Mouse (Mus musculus): ENCODE results near the gene Vhl.

Gene Vhl

GRCm38 (mm10) chr6:113624989-113625770, 1.4 kb downstream of the Vhl start:
- DNase-seq = no peak

DNA sequence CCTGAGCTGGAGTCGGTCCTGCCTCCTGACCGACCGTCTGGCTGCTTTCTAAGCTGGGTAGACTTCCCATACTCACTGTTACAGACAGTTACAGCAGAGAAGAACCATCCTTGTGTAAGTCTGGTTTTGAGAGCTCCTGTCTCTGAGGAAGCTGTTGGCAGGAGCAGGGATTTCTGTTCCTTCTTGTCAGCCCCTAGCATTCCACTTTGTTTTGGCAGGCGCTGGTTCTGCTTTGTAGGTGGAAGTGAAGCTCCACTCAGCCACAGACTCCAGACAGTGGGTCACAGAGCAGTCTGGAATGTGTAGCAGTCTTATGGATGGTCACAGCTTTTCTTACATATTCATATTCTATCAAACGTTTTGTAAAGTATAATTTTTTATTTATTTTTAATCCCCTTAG, 6.6 kb downstream of the Vhl start:
- DNase-seq = no peak

DNA sequence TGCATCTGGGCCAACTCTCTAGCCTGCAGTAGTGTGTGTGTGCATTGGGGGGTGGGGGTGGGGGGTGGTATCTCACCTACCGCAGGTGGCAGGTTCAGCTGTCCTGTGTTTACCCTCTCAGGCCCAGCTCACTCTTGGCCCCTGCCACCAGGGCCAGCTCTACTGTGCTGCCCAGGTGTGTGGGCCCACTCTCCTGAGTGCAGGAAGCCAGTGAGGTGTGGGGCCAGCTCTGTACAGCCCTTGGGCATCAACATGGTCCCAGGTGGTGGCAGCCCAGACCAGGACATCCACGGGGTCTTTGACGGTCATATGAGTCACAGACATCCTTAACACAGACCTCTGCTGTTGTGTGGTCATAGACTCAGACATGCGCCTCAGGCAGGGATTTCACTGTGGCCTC, 9.1 kb downstream of the Vhl start:
- DNase-seq = no peak

- DNase-seq = peak; percentile 95 to 97
Observed at GRCm38 (mm10) chr6:113638302-113639040, 14.7 kb downstream of the Vhl start, which contains the start of gene Irak2. Gene Irak2, plus strand, starts transcription at chr6:113638467.

DNA sequence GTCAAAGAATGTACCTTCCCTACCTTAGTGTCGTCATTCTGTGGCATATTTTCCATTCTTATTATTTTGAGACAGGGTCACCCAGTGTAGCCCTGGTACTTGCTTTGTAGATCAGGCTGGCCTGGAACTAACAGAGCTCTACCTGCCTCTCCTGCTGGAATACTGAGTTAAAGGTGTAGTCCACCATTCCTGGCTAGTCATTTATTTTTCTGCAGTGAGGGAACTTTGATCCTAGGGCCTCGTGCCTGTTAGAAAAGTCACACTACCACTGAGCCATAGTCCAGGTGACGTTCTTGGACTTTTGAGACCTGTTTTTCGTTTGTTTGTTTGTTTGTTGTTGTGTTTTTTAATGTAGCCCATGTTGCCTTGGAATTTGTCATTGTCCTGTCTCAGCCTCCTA, 15.4 kb downstream of the Vhl start:
- DNase-seq = no peak

- DNase-seq = no peak
Observed at GRCm38 (mm10) chr6:113642605-113643004, 18.8 kb downstream of the Vhl start.

- DNase-seq = no peak
Observed at GRCm38 (mm10) chr6:113643021-113643420, 19.3 kb downstream of the Vhl start.

DNA sequence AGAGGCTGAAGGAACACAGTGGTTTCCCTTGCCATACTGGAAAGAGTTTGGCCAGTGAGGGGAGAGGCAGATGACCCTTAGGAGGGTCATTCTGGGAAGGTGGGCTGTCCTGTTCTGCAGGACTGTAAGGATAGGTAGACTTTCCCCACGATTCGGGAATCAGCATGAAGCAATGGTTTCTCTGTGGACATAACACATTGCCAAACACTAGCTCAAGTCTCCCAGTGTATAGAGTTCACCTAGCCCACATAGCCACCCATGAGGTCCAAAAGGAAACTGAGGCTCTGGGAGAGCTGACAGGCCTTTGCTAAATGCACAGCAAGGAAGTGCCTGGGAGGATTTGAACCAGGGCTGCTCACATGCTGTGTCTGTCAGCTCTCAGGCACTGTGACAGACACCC, 20.2 kb downstream of the Vhl start:
- DNase-seq = no peak

DNA sequence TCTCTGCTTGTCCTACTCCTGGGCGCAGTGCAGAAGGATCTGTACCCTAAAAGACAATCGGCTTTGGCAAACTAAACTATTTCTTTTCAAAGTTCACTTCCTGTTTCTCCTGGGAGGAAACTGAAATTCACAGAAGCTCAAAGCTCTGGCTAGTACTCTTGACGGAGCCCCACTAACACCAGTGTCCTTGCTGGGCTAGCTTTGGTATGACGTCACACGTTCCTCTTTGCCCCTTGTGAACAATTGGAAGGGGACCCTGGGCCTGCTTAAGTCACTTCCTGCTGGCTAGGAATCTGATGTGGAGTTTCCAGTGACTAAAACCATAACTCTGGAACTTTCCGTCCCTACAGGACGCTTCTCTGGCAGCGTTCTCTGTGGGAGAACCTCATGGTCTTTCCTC, 21.0 kb downstream of the Vhl start:
- DNase-seq = peak; percentile 77 to 83

- DNase-seq = no peak
Observed at GRCm38 (mm10) chr6:113649346-113650196, 25.8 kb downstream of the Vhl start.

- DNase-seq = no peak
Observed at GRCm38 (mm10) chr6:113650197-113650640, 26.5 kb downstream of the Vhl start.

DNA sequence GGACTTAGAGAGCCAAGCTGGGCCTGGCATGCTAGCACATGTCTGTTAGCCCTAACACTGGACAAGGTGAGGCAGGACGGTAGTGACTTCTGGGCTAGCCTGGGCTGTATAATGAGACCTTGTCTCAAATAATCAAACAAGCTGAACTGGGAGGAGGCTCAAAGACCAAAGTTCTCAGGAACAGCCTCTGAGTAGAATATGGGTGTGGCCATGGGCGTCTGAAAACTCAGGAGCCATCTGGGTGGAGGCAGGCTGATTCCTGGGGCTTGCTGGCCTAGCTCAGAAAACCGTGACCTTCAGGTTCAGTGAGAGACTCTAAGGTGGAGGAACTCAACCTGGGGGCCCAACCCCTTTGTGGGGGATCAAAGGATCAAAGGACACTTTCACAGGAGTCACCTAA, 27.9 kb downstream of the Vhl start:
- DNase-seq = no peak

DNA sequence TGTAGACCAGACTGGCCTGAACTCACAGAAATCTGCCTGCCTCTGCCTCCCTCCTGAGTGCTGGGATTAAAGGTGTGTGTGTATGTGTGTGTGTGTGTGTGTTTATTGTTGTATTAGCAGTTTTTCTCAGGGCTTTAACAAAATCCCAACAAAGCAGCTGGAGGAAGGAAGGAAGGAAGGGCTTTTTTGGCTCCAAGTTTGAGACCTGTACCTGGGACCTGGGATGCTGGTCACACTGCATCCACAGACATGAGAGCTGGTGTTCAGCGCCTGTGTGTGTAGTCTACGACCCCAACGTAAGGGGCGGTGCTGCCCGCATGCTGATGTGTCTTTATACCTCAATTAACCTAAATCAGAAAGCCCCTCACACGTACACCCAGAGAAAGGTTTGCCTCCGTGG, 29.8 kb downstream of the Vhl start:
- DNase-seq = no peak

- DNase-seq = peak; percentile 53 to 59
Observed at GRCm38 (mm10) chr6:113654102-113654501, 30.3 kb downstream of the Vhl start.

DNA sequence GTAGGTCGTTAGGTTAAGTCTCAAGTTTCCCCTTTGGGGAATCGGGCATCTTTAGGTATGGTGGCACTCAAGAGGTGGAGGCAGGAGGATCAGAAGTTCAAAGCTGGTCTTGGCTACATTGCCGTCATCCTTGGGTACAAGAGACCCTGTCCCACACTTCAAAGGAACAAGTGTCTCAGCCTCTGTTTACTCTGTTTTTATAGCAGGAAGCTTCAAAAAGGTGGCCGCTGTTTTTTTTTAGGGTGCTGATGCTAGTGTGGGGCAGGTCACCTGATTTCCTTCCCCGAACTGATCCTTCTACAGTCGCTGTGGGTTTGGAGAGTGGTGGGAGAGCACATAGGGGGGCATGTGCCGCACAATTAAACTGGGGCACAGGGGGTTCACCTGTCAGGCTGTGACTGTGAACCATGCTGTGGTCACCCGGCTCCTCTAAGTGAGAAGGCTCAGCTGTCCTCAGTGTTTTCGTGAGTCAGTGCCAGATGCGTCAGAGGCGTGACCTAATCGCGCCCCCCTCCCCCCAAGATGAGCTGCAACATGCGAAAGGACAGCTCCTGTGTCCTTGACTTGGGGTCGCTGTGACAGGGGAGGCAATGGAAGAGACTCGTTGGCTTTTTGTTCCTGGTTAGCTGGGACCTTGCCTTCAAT, 31.1 kb downstream of the Vhl start:
- DNase-seq = peak in 1 of 2 experiments; percentile 59

DNA sequence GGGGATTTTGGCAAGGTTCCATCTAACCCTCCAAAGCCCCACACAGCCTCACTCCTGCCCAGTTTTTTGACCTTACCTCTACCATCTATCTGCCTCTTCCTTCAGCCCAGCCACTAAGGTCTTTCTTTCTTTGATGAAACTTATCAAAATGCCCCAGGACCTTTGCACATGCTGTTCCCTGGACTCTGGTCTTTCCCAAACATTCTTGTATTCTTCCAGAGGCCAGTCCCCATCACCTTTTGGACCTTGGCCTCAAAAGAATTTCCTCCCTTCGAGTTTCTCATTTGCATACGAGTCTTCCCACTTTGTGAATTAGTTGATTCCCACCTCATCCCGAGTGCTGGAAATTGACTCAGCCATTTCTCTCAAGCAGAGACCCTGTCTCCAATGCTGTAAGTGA, 31.7 kb downstream of the Vhl start:
- no peak for DNase-seq

DNA sequence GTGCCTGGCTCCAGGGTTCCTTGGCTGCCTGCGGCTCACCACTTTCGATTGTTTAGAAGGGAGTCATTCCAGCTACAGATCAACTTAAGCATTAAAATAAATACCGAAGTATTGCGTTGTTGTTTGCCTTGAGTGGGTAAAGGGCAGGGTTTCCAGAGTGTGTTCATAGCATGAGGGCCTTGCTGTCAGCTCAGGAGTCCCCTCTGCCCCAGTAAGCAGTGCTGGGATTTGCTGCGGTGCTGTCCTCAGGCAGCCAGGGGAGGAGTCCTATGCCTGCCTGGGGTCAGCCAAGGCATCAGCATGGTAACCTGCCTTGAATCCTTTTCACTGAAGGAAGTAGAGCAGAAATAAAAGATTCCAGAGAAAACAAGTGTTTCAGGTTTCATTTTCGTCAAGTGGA, 33.1 kb downstream of the Vhl start:
- peak; percentile 80 to 89 for DNase-seq

GRCm38 (mm10) chr6:113658226-113658625, 34.5 kb downstream of the Vhl start:
- DNase-seq = no peak

DNA sequence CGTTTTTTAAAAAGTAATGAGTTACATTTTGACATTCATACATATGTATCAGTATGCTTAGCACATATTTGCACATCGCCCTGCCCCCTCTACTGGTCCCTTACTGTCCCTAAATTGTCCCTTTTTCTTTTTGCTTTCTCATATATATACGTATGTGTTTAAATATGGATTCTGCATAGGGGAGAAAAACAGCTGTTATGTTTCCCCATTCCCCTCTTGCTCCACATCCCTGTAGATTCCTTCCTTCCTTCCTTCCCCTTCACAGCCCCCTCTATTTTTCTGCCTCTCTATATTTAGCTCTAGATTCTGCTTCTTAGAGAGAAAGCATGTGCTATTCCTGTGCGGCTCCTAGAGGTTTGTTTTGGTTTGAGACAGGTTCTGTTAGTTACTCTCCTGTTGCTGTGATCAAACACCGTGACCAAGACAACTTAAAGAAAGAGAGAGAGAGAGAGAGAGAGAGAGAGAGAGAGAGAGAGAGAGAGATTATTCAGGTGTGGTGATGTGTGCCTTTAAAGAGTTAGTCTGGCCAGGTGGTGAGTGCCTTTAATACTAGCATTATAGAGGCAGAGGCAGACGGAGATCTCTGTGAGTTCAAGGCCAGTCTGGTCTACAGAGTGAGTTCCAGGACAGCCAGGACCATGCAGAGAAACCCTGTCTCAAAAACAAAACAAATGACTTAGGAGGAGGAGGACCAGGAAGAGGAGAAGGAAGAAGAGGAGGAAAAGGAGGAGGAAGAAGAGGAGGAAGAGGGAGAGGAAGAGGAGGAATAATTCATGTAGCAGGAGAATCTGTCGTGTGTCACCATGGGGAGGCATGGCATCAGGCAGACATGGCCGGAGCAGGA, 36.1 kb downstream of the Vhl start:
- DNase-seq = no peak

GRCm38 (mm10) chr6:113660492-113661352, 37.0 kb downstream of the Vhl start:
- DNase-seq = peak in 1 of 2 experiments; percentile 44
